Mouse (Mus musculus) lung, postnatal 0 days (tissue): ENCODE measurements around the gene Aebp1.

ENCODE experiments used
- CTCF ChIP-seq: IDR thresholded peaks from 2 replicates; pipeline ENCODE4 v1.5.1; 2016; ENCODE audit warnings: antibody characterized with exemption, mild to moderate bottlenecking
- EP300 ChIP-seq: IDR thresholded peaks from 2 replicates; pipeline ENCODE4 v1.6.1; 2016; ENCODE audit warnings: antibody characterized with exemption, mild to moderate bottlenecking, control low read depth

DNA sequence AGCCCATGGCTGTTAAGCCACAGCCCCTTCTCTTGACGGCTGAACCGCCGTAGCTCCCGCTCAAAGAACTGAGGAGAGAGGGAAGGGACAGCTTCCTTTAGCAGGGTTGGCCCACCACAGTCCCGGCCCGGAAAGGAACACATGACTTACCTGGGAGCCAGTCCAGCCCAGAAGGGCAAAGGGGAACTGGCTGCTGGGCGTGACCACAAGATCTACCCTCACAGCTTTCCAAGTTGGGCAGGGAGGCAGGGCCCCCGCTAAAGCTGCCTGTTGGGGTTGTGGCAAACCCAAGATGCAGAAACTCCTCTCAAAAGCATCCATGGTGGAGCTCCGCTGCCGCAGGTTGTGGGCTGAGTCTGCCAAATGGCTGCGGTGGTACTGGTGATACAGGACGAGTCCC, 32.4 kb upstream of the Aebp1 start:
- TF ChIP-seq CTCF (no peak), EP300 (no peak)
